Mouse (Mus musculus) layer of hippocampus, adult 9-10 months (tissue): ENCODE measurements at regions not wholly inside any gene's neighbourhood (a gene's known extent, or its start where the extent isn't known, plus 50 kb on each side); places are given as distances from the start of the nearest gene placed in this dataset.

ENCODE experiments used
- DNase-seq: peaks from one replicate; pipeline ENCODE4 v3.0.0; 2022; ENCODE audit warnings: low spot score

GRCm38 (mm10) chr7:133521936-133522335, 80.0 kb downstream of the Tex36 start:
- DNase-seq: no peak

GRCm38 (mm10) chr7:133518926-133519325, 83.0 kb downstream of the Tex36 start:
- DNase-seq: no peak

DNA sequence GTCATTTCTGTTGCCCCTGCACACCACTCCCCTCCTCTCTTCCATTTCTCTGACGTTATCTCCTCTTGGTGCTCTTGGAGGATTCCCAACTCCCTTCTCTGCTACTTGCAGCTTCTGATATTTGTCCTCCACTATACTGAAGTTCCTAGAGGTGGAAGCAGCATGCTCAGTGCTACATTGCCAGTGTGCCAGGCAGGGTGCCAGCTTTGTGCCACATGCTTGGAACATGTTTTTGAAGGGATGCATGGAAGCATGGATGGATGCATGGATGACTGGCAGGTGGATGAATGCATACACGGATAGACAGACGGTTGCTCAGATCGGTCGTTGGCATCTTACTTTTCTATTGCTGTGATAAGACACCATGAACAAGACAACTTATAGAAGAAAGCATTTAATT, 84.4 kb downstream of the Tex36 start:
- DNase-seq: no peak

DNA sequence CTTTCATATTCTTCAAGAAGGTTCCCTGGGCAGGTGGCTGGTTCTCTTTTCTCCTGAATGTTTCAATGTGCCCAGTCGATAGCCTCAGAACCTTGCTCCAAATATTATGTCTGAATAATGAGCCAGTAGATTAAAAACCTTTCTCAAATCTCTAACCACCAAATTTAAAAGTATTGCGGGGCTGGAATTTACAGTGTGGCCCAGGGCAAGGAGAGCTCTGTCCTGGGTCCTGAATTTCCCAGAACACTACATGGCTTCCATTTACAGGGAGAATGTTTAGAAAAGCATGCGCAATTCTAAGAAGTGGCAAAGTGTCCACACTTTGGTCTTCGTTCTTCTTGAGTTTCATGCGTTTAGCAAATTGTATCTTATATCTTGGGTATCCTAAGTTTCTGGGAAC, 91.0 kb downstream of the Tex36 start:
- no peak for DNase-seq

DNA sequence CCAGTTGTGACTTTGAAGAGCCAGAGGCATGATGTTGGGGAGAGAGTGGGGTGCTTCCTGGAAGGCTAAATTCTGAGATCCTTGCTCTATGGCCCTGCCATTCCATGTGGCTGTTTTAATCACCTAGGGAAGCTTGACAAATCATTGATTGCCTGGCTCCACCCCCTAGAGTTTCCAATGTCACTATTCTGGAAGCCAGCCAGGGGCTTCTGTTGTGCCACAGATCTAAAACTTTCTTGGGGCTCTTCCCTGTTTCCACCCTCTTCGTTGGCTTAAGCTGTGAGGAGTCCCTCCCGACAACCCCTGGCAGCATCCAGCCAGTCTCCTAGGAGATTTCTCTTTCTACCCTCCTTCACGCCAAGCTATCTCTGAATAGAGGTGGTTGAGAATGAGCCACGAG, 92.5 kb downstream of the Tex36 start:
- DNase-seq: no peak

DNA sequence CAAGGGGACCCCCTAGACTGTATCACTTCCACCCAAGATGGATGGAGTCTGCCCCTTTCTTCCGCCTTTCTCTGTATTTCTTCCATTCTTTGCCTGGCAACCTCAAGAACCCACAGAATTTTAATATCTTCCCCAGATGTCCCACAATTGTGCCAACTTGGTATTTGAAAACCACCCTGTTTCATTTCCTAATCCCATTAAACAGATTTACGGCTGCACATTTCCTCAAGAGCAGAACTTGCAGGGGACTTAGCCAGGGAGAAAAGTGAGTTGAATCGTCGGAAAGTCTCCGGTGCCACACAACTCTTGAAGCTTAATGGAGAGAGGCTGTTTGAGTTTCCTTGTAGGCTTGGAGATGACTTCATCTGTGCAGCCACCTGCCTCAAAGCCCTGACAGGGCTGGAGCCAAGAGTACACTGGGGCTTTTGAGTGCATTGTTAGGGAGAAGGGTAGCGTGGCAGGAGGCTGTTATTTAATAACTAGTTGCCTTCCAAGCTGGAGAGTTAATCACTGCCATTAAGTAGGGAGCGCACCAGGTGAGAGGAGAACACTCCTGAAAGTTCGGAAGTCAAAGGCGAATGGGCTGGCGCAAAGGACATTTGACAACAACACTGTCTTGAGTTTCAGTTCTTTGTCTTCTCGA, 93.5 kb downstream of the Tex36 start:
- DNase-seq: no peak

GRCm38 (mm10) chr7:133505628-133506027, 96.3 kb downstream of the Tex36 start:
- no peak for DNase-seq

DNA sequence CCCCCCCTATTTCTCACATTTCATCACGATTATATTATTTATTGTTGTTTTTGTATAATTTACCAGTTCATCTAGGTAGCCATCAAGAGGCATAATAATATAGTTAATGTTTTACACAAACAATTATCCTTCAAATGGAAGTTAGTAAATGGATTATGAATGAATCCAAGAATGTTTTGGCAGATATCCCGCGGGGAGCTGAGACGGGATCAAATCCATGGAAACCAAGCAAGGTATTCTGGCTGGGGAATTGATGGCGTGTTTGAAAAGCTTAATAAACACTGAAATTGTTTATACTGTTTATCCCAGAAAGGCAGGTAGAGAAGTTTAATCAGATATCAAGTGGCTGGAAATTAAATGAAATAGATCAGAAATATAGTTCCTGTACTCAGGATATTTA, 98.0 kb downstream of the Tex36 start:
- no peak for DNase-seq

DNA sequence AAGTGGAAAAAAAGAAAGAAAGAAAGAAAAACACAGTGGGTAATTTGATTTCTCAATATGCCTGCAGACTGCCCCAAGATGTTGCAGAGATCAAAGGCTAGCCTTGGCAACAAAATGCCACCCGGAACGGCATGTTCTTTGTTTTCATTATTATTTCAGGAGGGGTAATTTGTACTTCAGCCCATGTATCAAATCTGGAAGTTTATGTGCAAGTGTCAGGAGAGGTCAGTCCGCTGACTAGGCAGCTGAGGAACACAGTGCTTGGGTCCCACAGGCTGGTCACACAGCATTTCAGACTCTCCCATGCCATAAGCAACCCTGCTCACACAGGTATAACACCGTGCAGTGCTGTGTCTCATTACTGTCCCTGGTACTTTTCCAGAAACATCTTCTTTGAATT, 99.2 kb downstream of the Tex36 start:
- DNase-seq: no peak

GRCm38 (mm10) chr7:133497551-133497950, 104.4 kb downstream of the Tex36 start:
- no peak for DNase-seq

- DNase-seq: no peak
Observed at GRCm38 (mm10) chr7:133494982-133495550, 106.9 kb downstream of the Tex36 start.

DNA sequence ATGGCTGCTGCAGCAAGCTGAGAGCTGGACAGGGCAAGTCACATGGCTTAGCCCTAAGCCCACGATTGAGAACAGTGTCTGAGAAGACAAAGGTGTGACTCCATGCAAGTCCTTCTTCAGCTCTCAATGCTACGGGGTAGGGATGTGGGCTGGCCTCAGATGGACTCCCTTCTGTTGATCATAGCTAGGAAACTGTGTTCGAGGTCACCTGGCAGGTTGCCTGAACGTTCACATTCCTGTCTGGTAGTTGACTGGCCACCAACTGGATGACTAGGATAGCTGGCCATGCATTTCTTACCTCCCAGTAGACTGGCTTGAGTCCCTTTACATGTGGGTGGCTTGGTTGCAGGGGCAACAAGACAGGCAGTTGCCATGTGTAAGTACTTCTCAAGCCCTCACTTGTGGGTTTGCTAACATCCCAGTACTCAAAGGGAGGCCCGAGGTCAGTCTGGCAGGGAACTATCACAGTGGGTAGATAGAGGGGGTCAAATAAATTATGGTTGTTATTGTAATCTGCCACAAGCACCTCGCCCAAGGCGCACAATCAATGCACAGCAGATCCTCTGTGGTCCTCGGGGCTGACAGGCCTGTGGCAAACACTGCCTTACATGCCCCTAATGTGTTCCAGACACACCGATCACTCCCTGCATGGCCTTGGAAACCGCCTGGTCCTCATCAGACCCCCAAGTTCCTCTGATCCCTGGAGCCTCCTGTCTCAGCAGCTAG, 107.5 kb downstream of the Tex36 start:
- no peak for DNase-seq

- DNase-seq: no peak
Observed at GRCm38 (mm10) chr7:133492626-133493025, 109.3 kb downstream of the Tex36 start.

DNA sequence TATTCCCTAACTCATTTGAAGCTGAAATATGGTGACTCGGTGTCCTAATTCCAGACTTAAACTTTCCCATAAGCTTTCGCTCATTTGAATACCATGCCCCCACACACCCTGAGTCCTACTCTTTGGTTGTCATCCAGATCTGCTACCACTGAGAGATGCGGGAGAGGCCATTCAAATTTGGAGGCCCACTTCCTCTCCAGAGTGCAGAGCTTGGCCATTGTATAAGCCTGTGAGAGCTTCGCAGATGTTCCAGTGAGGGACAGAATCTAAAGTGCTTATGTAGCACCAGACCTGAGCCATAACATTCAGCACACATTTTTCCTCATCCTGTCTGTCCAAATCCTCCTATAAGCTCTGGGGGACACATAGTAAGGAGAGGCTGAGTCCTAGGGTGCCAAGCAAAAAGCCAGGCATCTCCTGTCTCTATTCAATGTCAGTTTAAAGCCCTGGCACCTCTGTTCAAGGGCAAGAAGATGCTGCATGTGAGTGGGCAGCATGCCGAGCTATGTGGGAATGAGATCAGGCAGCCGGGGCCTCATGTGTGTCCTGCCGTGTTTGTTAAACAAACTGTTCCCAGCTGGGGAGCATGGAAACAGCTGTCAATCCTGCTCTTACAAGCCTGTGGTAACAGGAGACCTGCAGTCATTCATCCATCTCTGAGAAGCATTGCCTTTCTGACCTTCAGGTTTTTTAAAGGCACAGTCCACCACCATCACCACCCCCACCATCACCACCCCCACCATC, 113.9 kb downstream of the Tex36 start:
- DNase-seq: no peak

GRCm38 (mm10) chr7:133484430-133484841, 117.5 kb downstream of the Tex36 start:
- DNase-seq: peak; percentile 38

GRCm38 (mm10) chr7:133481529-133481928, 120.4 kb downstream of the Tex36 start:
- no peak for DNase-seq

GRCm38 (mm10) chr7:133479679-133480078, 122.3 kb downstream of the Tex36 start:
- DNase-seq: no peak

- DNase-seq: no peak
Observed at GRCm38 (mm10) chr7:133477933-133478332, 124.0 kb downstream of the Tex36 start.

- no peak for DNase-seq
Observed at GRCm38 (mm10) chr7:133477221-133477620, 124.7 kb downstream of the Tex36 start.

- DNase-seq: no peak
Observed at GRCm38 (mm10) chr7:133471706-133472105, 130.3 kb downstream of the Tex36 start.

GRCm38 (mm10) chr7:133470620-133470958, 131.4 kb downstream of the Tex36 start:
- no peak for DNase-seq

- no peak for DNase-seq
Observed at GRCm38 (mm10) chr7:133469952-133470619, 131.9 kb downstream of the Tex36 start.
